Mouse (Mus musculus) gastrocnemius, adult 8-10 months (tissue): ENCODE data around the gene Tm9sf2. TPM values are rescaled to one million over a fixed set of nuclear protein-coding genes. Genes with fewer than 3 reads are reported as not detected.
"Not testable (repeated sequence)": the region's sequence is repeated elsewhere in the genome, so short reads cannot be mapped to it uniquely, and the experiment has no call there.

Experiments used
- DNase-seq, 2 experiments: peaks; one replicate each; pipeline ENCODE4 v3.0.0; 2022; ENCODE audit warnings: low spot score in 2 of 2
- total RNA-seq, 4 experiments: library from RNA; stranded (reverse); gene quantifications; 2 replicates each; pipeline ENCODE4 v1.2.4; 2022

Gene Tm9sf2
- total RNA-seq, result 10 to 100 TPM; 65.0 to 68.9 (median 65.6) TPM

GRCm38 (mm10) chr14:122106822-122107468 lies at the start of gene Tm9sf2:
TSS of gene Tm9sf2 (plus strand) at chr14:122107038.
- DNase-seq, result peak; percentile 87 to 93

DNA sequence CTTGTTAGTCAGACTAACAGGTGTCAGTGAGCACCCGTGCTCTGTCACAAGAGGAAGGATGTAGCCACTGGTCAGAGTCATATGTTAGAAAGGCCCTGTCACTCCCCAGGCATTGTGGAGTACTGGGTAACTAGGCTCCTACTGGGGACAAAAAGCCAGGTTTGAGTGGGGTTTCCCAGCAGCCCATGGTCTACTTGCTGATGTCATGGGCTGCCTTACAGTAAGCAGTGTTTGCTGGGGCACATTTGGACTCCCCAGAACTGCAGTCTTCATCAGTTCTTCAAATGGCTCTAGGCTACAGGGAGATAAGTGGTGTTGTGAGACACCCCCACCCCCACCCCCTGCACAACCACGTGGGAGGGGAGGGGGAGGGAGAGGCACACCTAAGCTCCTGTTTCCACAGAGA lies 48.9 kb upstream of the Tm9sf2 start:
- DNase-seq, result no peak

DNA sequence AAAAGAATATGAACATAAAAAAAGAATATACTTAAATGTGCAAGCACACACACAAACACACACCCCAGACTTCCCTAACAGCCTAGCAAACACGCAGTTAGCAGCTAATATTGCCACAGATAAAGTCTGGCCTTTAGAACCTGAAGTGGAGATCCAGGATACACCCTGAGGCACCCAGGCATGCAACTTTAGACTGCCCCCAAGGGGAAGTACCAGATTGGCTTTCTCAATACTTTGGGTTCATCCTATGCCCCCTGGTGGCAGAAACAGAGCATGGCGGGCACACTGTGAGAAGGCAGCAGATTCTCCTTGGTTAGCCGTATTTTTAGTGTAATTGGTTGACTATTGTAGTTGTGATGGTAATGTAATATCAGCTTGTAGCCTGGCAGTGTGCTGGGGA lies 46.2 kb upstream of the Tm9sf2 start:
- peak; percentile 56 to 66 for DNase-seq

DNA sequence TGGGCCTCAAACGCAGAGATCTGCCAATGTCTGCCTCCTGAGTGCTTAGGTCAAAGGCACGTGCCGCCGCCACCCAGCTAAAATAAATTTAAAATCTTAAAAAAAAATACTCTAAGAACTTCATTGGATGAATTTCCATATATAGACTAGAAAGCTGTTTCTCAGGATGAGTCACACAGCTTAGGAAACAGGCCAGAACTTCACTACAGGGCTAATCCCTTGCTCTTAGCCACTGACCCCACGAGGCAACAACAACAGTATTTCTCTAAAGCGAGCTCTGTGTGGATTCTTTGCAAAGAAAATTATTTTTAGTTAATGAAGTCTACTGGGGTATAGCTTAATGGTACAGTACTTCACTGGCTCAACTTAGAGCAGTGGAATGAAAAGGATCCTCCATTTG lies 45.5 kb upstream of the Tm9sf2 start:
- DNase-seq, result no peak

DNA sequence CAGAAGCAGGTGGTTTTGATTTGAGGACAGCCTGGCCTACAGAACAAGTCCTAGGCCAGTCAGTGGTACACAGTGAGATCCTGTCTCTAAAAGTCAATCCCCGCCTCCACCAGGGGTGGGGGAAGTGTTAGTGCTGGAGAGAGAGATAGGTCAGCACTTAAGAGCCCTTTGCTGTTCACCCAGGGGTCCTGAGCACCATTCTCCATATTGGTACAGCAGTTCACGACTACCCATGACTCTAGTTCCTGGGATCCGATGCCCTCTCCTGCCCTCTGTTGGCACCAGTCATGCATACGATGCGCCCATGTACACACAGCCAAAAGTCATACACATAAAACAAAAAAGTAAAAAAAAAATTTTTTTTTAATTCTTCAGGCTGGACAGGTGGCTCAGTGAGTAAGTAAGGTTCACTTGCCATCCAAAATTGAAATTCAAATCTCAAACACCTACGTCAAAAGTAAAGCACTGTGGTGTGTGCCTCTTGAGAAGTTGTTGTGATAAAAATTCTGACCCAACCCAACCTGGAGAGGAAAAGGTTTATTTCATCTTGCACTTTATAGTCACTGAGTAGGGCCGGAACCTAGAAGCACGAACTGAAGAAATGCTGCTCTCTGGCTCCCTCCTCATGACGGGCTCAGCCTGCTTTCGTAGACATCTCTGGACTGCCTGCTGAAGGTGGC lies 44.3 kb upstream of the Tm9sf2 start:
- no peak for DNase-seq

DNA sequence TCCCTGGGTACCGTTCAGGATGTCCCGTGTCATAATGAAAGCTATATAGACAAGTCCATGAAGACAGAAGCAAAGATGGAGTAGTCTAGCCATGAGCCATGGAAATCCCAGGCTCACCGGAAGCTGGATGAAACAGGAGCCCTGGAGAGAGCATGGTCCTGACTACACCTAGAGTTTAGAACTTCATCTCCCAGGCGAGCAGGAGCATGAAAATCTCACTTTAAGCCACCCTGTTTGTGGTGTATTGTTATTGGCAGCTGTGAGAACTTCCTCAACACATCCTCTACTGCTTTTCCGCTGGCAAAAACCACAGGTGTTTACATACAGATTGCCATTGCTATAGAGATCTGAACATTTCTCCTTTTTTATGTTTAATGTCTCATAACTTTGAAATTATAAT lies 43.2 kb upstream of the Tm9sf2 start:
- no peak for DNase-seq

GRCm38 (mm10) chr14:122064519-122064918 lies 42.3 kb upstream of the Tm9sf2 start:
- peak; percentile 15 to 23 for DNase-seq

DNA sequence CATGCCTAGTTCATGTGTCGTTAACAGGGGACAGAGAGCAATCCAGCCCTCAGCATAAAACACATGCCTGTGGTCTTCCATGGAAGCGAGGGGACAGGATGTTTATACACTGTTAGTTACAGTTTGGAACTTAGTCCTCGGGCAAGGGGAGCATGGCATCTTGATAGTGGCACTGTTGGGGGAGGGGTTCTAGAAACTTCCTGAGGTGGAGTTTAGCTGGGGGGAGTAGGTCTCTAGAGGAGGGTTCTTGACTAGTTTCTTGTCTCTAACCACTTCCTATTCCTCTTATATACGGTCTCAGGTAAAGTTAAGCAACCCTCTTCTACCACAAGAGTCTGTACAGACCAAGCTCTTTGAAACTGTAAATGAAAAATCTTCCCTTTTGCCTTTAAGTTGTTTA lies 40.6 kb upstream of the Tm9sf2 start:
- DNase-seq, result no peak

DNA sequence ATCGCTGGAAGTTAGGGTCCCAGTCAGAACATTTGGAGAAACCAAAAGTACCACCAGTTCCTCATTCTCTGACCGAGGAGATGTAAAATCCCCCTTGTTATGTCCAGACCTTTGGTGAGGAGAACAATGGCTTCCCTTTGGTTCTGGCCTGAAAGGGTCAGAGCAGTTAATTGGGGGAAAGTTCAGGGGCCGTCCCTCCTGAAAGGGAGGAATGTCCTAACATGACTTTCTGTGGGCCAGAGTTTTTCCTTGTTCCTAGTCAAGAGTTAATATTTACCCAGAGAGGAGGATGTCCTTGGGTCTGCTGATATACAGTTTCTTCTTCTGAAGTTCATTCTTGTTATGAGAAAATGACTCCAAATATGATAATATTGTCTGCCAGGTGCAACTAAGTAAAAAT lies 38.8 kb upstream of the Tm9sf2 start:
- not testable (repeated sequence) for DNase-seq

GRCm38 (mm10) chr14:122068801-122069695 lies 37.8 kb upstream of the Tm9sf2 start:
- DNase-seq, result no peak

- no peak for DNase-seq
These were observed 36.9 kb upstream of the Tm9sf2 start for GRCm38 (mm10) chr14:122069948-122070347.

- DNase-seq, result no peak
These were observed 33.4 kb upstream of the Tm9sf2 start for GRCm38 (mm10) chr14:122073422-122073821.

DNA sequence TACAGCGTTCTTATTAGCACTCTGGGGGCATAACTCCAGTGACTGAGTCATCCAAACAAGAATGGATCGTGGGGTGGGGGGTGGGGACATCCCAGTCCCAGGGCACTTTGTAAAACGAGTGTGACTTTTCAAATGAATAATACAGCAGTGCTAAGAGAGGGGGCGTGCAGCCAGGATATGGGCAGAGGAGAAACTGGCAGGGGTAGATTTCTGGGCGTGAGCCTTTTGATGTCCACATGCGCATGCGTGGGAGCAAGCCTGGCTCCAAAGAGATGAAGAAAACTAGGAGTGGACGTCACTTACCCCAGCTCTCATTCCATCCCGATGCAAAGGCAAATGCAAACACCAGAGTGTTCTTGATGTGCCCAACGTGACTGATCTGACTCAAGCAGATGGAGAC lies 32.5 kb upstream of the Tm9sf2 start:
- peak in 1 of 2 experiments; percentile 9 for DNase-seq

- peak in 1 of 2 experiments; percentile 20 for DNase-seq
These were observed 31.2 kb upstream of the Tm9sf2 start for GRCm38 (mm10) chr14:122075485-122076200.

DNA sequence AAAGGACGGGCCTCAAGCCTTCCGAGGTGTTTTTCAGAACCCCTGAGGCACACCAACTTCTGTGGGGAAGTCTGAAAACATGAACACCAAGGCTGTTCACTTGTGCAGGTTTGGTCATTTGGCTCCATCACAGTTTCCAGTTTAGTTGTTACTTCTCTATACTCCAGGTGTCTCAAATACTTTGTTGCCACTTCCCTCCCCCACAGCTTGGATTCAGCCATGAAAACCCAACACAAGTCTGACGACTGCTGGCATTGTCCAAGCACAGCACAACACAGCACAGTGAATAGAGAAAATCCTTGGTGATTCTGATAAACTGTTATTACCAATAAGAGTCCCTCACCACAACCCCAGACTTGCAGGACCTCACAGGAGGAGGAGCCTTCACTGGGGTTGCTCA lies 29.8 kb upstream of the Tm9sf2 start:
- DNase-seq, result no peak

DNA sequence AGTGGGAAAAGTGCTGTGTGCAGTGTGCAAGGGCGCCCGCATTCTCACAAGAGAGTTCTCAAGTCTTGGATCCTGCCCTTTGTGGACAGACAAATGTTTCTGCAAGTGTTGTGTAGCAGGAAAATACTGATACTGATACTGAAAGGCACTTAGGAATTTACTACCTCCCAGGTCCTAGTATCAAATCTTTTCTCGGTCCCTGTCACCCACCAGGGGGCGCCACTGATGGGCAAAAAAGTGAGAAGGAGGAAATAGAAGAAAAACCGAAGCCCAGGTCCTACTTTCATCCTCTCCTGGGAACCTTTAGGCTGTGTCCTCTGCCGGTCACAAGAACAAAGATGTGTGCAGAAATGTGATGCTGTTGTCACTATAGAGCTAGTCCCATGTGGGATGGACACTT lies 27.4 kb upstream of the Tm9sf2 start:
- DNase-seq, result no peak

DNA sequence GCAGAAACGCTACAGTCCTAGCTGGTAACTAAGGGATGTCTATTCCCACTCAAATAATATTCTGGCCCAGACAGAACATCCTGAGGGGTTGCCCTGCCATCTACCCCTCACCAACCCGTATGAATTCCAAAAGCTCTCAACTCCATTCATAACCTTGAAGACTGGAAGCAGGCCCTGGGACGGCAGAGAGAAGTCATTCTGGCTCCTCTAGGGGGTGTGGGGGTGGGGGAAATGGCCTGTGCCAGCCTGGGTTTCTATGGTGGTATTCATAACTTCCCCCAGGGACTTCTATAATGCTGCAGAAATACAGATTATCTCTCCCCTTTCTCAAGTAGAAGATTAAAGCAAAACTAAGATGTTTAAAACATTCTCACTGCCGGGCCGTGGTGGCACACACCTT lies 26.9 kb upstream of the Tm9sf2 start:
- no peak for DNase-seq

- no peak for DNase-seq
These were observed 25.5 kb upstream of the Tm9sf2 start for GRCm38 (mm10) chr14:122081308-122081707.

DNA sequence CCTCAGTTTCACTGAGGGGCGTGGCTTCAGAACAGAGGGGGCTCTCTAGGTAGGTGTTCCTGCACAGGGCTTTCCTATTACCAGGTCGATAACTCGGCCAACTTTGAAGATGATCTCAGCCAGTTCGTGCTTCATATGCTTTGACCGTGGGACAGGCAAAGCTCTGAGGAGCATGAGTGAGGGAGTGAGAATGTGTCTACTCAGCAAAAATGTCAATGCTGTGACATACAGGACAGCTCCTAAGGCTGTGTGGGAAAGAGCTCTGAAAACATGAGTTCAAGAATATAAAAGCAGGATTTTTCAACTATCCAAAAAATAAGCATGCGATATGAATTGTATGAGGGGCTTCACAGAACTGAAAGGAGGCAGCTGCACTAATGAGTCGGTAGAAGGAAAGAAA lies 23.3 kb upstream of the Tm9sf2 start:
- DNase-seq, result no peak

DNA sequence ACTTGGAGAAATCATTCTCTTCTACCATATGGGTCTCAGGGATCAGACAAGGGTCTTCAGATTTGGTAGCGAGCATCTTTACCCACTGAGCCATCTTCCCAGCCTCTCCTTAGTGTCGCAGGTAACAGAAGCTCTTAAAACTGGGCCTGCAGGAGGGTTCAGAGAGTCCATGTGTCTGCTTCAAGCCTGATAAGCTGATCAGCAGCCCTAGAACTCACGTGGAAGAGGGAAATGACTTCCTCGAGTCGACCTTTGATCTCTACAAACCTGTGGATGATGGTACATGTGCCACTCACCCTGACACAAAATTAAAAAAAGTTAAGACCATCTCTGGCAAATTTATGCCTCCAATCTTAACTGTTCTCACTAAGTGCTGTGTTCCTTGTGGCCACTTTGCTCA lies 18.9 kb upstream of the Tm9sf2 start:
- DNase-seq, result no peak

DNA sequence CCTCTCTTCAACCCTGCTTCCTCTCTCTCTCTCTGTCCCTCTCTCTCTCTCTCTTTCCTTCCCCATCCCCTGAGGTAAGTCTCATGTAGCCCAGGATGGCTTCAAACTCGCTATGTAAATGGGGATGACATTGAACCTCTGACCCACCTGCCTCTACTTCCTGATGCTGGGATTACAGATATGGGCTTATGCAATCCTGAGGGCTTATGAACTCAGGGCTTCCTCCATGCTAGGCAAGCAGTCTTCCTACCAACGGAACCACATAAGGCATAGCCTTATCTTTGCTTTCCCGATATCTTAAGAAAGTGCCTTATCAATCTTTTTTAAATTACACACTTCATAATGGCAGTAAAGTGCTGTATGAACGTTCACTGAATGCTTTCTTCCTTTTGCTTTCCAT lies 14.5 kb upstream of the Tm9sf2 start:
- DNase-seq, result no peak

DNA sequence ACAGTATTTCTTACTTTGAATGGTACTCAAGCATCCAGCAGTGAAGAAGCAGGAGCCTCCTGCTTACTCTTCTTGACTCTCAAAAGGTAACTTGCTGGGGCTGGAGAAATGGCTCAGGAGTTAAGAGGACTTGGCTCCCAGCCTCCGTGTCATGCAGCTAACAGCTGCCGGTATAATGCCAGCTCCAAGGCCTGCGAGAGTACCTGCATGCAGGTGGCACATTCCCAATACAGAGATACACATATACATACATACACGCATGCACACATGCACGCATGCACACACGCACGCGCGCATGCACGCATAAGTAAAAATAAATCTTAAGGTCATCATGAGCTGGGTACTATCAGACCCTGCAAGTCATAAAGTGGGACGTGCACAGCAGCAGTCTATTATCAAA lies 10.5 kb upstream of the Tm9sf2 start:
- DNase-seq, result no peak
